Mouse (Mus musculus) kidney, adult 2 months (tissue): Measurements from ENCODE around the gene Ifitm6.

Experiments used
- CTCF ChIP-seq: fragments of 200-500 bp; conservative IDR thresholded peaks from 2 replicates; pipeline ENCODE4 v1.5.1; 2011; ENCODE audit warnings: low read depth, mild to moderate bottlenecking, control low read depth, low read length, moderate library complexity, mixed read lengths; ENCODE audit not compliant: insufficient read depth, insufficient read length
- POLR2A ChIP-seq: fragments of 200-500 bp; IDR thresholded peaks from one replicate; pipeline ENCODE4 v1.6.1; 2011; ENCODE audit warnings: low read depth, low read length, control low read depth

GRCm38 (mm10) chr7:141024865-141025838, 7.4 kb upstream of the Ifitm6 start:
- no peak for TF ChIP-seq CTCF
- no peak for TF ChIP-seq POLR2A
